ENCODE assay signal across 13 mouse cellular contexts in the genomic region with DNA sequence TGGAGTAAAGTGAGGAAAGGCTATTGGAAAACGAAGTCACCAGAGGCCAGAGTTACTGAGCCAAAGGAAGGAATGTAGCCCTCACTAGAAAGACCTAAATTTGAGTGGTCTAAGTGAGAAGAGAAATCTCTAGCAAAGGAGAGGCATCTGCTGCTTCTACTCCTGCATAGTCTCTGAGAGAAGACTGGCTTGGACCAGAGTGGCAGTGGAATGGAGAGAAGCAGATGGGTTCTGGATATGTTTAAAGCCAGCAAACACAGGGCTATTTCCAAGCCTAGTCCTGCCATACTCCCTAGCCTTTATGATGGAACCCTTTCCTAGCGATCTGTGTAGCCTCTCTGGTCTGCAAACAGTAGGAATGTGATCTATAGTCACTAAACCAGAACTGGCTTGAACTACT. TPM values are rescaled to one million over a fixed set of nuclear protein-coding genes. Genes with fewer than 3 reads are reported as not detected.
DNase-seq lines count a peak whose midpoint lies in the region.
"Had no signal": no experiment of that assay in that cellular context is flagged by ENCODE, and none has a peak within 500 bp of the region (broad histone marks: within the 10 kb centered on the region; RNA-seq: fewer than 3 reads in every experiment).

No protein-coding gene starts in this region.

- peak; percentile 72 for DNase-seq in cerebellum, adult 9-10 months
- no peak for DNase-seq in cerebellum, postnatal 10 days
- DNase-seq in heart, adult 11 months: peak; percentile 51
- no peak for DNase-seq in heart, postnatal 36 days
- DNase-seq in adrenal gland, postnatal 14 days: no peak
- DNase-seq: adrenal gland, adult 2 months; adrenal gland, postnatal 10 days; adrenal gland, postnatal 36 days; cerebellum, adult 11-12 months; cerebellum, adult 8-10 months; embryo, embryonic 11 days had no signal

- intact Hi-C loops in heart, postnatal 36 days (cut with DNase I): no loop called here

RNA-seq across cellular contexts. Expression of a gene that starts 24.9 kb away (rescaled TPM):
- total RNA-seq in heart, postnatal 36 days (2021): not detected
- 0.15 TPM in 1 of 2 replicates, not detected in the other for total RNA-seq in adrenal gland, postnatal 14 days (2021)
- total RNA-seq: adrenal gland, adult 2 months; adrenal gland, postnatal 36 days; common myeloid progenitor, adult 5-6 weeks; MEL had no signal

Comparison
In these comparisons a context has a peak if more than half of its experiments do, and no peak if none do; other contexts are left out.
1. DNase-seq: peak in cerebellum, adult 9-10 months (single experiment) and heart, adult 11 months (single experiment); none in cerebellum, postnatal 10 days (0 of 2), heart, postnatal 36 days (0 of 2) and adrenal gland, postnatal 14 days (single experiment).